Mouse (Mus musculus) liver, postnatal 0 days (tissue): ENCODE measurements around the gene Pgs1.

ENCODE experiments used
- CTCF ChIP-seq: sonication (generic); IDR thresholded peaks from 2 replicates; pipeline ENCODE4 v1.5.1; 2016; ENCODE audit warnings: antibody characterized with exemption, low read depth
- EP300 ChIP-seq: IDR thresholded peaks from 2 replicates; pipeline ENCODE4 v1.6.1; 2016; ENCODE audit warnings: antibody characterized with exemption, low read depth, mild to moderate bottlenecking

- TF ChIP-seq CTCF (no peak), EP300 (no peak)
Measured at GRCm38 (mm10) chr11:118009865-118010571, 23.9 kb downstream of the Pgs1 start.
